Mouse (Mus musculus) hindbrain, embryonic 10.5 days (tissue): ENCODE results near the gene A730071L15Rik. TPM values are rescaled to one million over a fixed set of nuclear protein-coding genes. Genes with fewer than 3 reads are reported as not detected.

Source experiments
- DNase-seq: peaks from one replicate; pipeline ENCODE4 v3.0.0-alpha.2; 2017; ENCODE audit warnings: low spot score
- H3K27ac ChIP-seq: fragments of 300-500 bp; sonication (generic); 2 replicates; pipeline ENCODE4 v1.5.1; 2016; ENCODE audit warnings: mild to moderate bottlenecking, moderate library complexity
- H3K27me3 ChIP-seq: fragments of 300-500 bp; sonication (generic); 2 replicates; pipeline ENCODE4 v1.6.1; 2016; ENCODE audit warnings: mild to moderate bottlenecking; ENCODE audit not compliant: poor library complexity, insufficient read depth, severe bottlenecking
- H3K36me3 ChIP-seq: fragments of 300-500 bp; sonication (generic); 2 replicates; pipeline ENCODE4 v1.6.1; 2016; ENCODE audit warnings: mild to moderate bottlenecking, moderate library complexity
- H3K4me1 ChIP-seq: fragments of 300-500 bp; sonication (generic); replicated peaks from 2 replicates; pipeline ENCODE4 v1.6.1; 2016; ENCODE audit warnings: mild to moderate bottlenecking
- H3K4me3 ChIP-seq: fragments of 300-500 bp; sonication (generic); 2 replicates; pipeline ENCODE4 v1.5.1; 2016; ENCODE audit warnings: mild to moderate bottlenecking, moderate library complexity
- H3K9me3 ChIP-seq: fragments of 300-500 bp; sonication (generic); 2 replicates; pipeline ENCODE4 v1.6.1; 2016; ENCODE audit warnings: mild to moderate bottlenecking, moderate library complexity
- WGBS: fragments of 180-500 bp; shearing (Covaris S2); methylation state at CpG from one replicate; pipeline ENCODE4 v1.1.7; 2016; 5-methylcytosine and 5-hydroxymethylcytosine counted together
- polyA plus RNA-seq: library from polyadenylated mRNA; unstranded; fragments of >200 nt; fragmentation: Nextera tagmentation; extraction: Ambion mirVana; gene quantifications from 2 replicates; pipeline ENCODE4 v1.2.1, GENCODE M21; 2016

Gene A730071L15Rik
- polyA plus RNA-seq, 1 experiment from 2014 or later: 0.41 TPM

- H3K4me3 ChIP-seq: no peak overlapping the region
- DNase-seq: no peak
- H3K4me1 ChIP-seq: no peaks in the 10 kb centered on the region
- 92% methylated on average over 7 of the region's 7 CpGs for WGBS
- no peaks in the 10 kb centered on the region for H3K9me3 ChIP-seq
- peaks cover 10% of the 10 kb centered on the region; the same call in 1 of the 2 replicates for H3K36me3 ChIP-seq
- H3K27ac ChIP-seq: no peak overlapping the region
- no peaks in the 10 kb centered on the region for H3K27me3 ChIP-seq
These were observed 34.3 kb upstream of the A730071L15Rik start for GRCm38 (mm10) chr11:6165391-6166081.

- H3K4me3 ChIP-seq: no peak overlapping the region
- no peaks in the 10 kb centered on the region for H3K27me3 ChIP-seq
- H3K27ac ChIP-seq: no peak overlapping the region
- H3K36me3 ChIP-seq: peaks cover 10% of the 10 kb centered on the region; the same call in 1 of the 2 replicates
- no peaks in the 10 kb centered on the region for H3K9me3 ChIP-seq
- DNase-seq: no peak
- no peaks in the 10 kb centered on the region for H3K4me1 ChIP-seq
- 95% methylated on average over 12 of the region's 12 CpGs for WGBS
These were observed 33.5 kb upstream of the A730071L15Rik start for GRCm38 (mm10) chr11:6166351-6166750.

GRCm38 (mm10) chr11:6169041-6169663 lies 30.7 kb upstream of the A730071L15Rik start:
- Histone ChIP-seq H3K27ac (no peak overlapping the region), H3K27me3 (no peaks in the 10 kb centered on the region), H3K4me1 (no peaks in the 10 kb centered on the region), H3K36me3 (peaks cover 5% of the 10 kb centered on the region; the same call in 1 of the 2 replicates), H3K4me3 (no peak overlapping the region), H3K9me3 (no peaks in the 10 kb centered on the region)
- WGBS: 91% methylated on average over 2 of the region's 2 CpGs
- no peak for DNase-seq

GRCm38 (mm10) chr11:6174719-6175118 lies 25.1 kb upstream of the A730071L15Rik start:
- H3K9me3 ChIP-seq: no peaks in the 10 kb centered on the region
- no peak overlapping the region for H3K4me3 ChIP-seq
- no peaks in the 10 kb centered on the region for H3K27me3 ChIP-seq
- H3K36me3 ChIP-seq: 0 out of 2 replicates have a peak, but pooled peaks cover 4% of the 10 kb centered on the region
- WGBS: 82% methylated on average over 7 of the region's 7 CpGs
- H3K27ac ChIP-seq: no peak overlapping the region
- peaks cover 29% of the 10 kb centered on the region for H3K4me1 ChIP-seq
- no peak for DNase-seq

GRCm38 (mm10) chr11:6175506-6175905 lies 24.3 kb upstream of the A730071L15Rik start:
- no peak for DNase-seq
- Histone ChIP-seq H3K36me3 (0 out of 2 replicates have a peak, but pooled peaks cover 4% of the 10 kb centered on the region), H3K4me3 (no peak overlapping the region), H3K27ac (no peak overlapping the region), H3K9me3 (no peaks in the 10 kb centered on the region), H3K4me1 (peaks cover 37% of the 10 kb centered on the region), H3K27me3 (no peaks in the 10 kb centered on the region)
- 77% methylated on average over 1 of the region's 1 CpGs for WGBS

GRCm38 (mm10) chr11:6177781-6178420 lies 21.9 kb upstream of the A730071L15Rik start:
- Histone ChIP-seq H3K27me3 (no peaks in the 10 kb centered on the region), H3K4me1 (peaks cover 47% of the 10 kb centered on the region), H3K27ac (0 out of 2 replicates have a peak overlapping the region, but pooled peaks have one; percentile 57), H3K9me3 (no peaks in the 10 kb centered on the region), H3K36me3 (0 out of 2 replicates have a peak, but pooled peaks cover 4% of the 10 kb centered on the region), H3K4me3 (no peak overlapping the region)
- DNase-seq: no peak
- WGBS: 49% methylated on average over 8 of the region's 8 CpGs

GRCm38 (mm10) chr11:6178673-6179166 lies 21.1 kb upstream of the A730071L15Rik start:
- Histone ChIP-seq H3K27ac (peak overlapping the region; percentile 57), H3K36me3 (0 out of 2 replicates have a peak, but pooled peaks cover 4% of the 10 kb centered on the region), H3K4me1 (peaks cover 51% of the 10 kb centered on the region), H3K4me3 (no peak overlapping the region), H3K9me3 (no peaks in the 10 kb centered on the region), H3K27me3 (no peaks in the 10 kb centered on the region)
- peak; percentile 16 for DNase-seq
- WGBS: 6% methylated on average over 2 of the region's 2 CpGs

- H3K27ac ChIP-seq: peak overlapping the region; percentile 57
These were observed 20.6 kb upstream of the A730071L15Rik start for GRCm38 (mm10) chr11:6179194-6179593.

GRCm38 (mm10) chr11:6180811-6181399 lies 18.9 kb upstream of the A730071L15Rik start:
- peaks cover 56% of the 10 kb centered on the region for H3K4me1 ChIP-seq
- no peak overlapping the region for H3K4me3 ChIP-seq
- WGBS: 55% methylated on average over 6 of the region's 6 CpGs
- DNase-seq: no peak
- 0 out of 2 replicates have a peak overlapping the region, but pooled peaks have one; percentile 5 for H3K27ac ChIP-seq
- H3K36me3 ChIP-seq: peaks cover under 1% of the 10 kb centered on the region; the same call in 1 of the 2 replicates
- no peaks in the 10 kb centered on the region for H3K9me3 ChIP-seq
- no peaks in the 10 kb centered on the region for H3K27me3 ChIP-seq

More at GRCm38 (mm10) chr11:6179194-6179593, 20.6 kb upstream of the A730071L15Rik start:
- H3K4me3 ChIP-seq: no peak overlapping the region
- H3K36me3 ChIP-seq: 0 out of 2 replicates have a peak, but pooled peaks cover 4% of the 10 kb centered on the region
- H3K4me1 ChIP-seq: peaks cover 51% of the 10 kb centered on the region
- H3K27me3 ChIP-seq: no peaks in the 10 kb centered on the region
- no peaks in the 10 kb centered on the region for H3K9me3 ChIP-seq
- 5% methylated on average over 8 of the region's 8 CpGs for WGBS
- DNase-seq: peak; percentile 6

GRCm38 (mm10) chr11:6183246-6183645 lies 16.6 kb upstream of the A730071L15Rik start:
- H3K9me3 ChIP-seq: no peaks in the 10 kb centered on the region
- H3K36me3 ChIP-seq: peaks cover 21% of the 10 kb centered on the region
- no peak for DNase-seq
- H3K27ac ChIP-seq: no peak overlapping the region
- H3K4me3 ChIP-seq: no peak overlapping the region
- peaks cover 42% of the 10 kb centered on the region for H3K4me1 ChIP-seq
- no peaks in the 10 kb centered on the region for H3K27me3 ChIP-seq
- 72% methylated on average over 2 of the region's 2 CpGs for WGBS

- WGBS: 77% methylated on average over 11 of the region's 11 CpGs
- DNase-seq: no peak
These were observed 15.5 kb upstream of the A730071L15Rik start for GRCm38 (mm10) chr11:6184202-6184935.

GRCm38 (mm10) chr11:6187399-6187798 lies 12.4 kb upstream of the A730071L15Rik start:
- WGBS: 87% methylated on average over 3 of the region's 3 CpGs
- DNase-seq: no peak
- peaks cover 44% of the 10 kb centered on the region for H3K36me3 ChIP-seq
- no peaks in the 10 kb centered on the region for H3K27me3 ChIP-seq
- H3K4me1 ChIP-seq: peaks cover 12% of the 10 kb centered on the region
- no peak overlapping the region for H3K27ac ChIP-seq
- no peaks in the 10 kb centered on the region for H3K9me3 ChIP-seq
- no peak overlapping the region for H3K4me3 ChIP-seq

More at GRCm38 (mm10) chr11:6184202-6184935, 15.5 kb upstream of the A730071L15Rik start:
- H3K36me3 ChIP-seq: peaks cover 29% of the 10 kb centered on the region
- no peaks in the 10 kb centered on the region for H3K9me3 ChIP-seq
- H3K27me3 ChIP-seq: no peaks in the 10 kb centered on the region
- no peak overlapping the region for H3K27ac ChIP-seq
- peaks cover 31% of the 10 kb centered on the region for H3K4me1 ChIP-seq
- H3K4me3 ChIP-seq: no peak overlapping the region
